Mouse (Mus musculus) ovary, adult 2 months (tissue): Measurements from ENCODE around the gene Zfpl1. TPM values are rescaled to one million over a fixed set of nuclear protein-coding genes. Genes with fewer than 3 reads are reported as not detected.

ENCODE experiments used
- polyA plus RNA-seq: library from polyadenylated mRNA; depleted of rRNA; stranded (reverse); fragments of >200 nt; gene quantifications from 2 replicates; pipeline ENCODE4 v1.2.3, GENCODE M21; 2012; rRNA removed

Gene Zfpl1
- polyA plus RNA-seq: 107 and 147 TPM in 2 replicates

DNA sequence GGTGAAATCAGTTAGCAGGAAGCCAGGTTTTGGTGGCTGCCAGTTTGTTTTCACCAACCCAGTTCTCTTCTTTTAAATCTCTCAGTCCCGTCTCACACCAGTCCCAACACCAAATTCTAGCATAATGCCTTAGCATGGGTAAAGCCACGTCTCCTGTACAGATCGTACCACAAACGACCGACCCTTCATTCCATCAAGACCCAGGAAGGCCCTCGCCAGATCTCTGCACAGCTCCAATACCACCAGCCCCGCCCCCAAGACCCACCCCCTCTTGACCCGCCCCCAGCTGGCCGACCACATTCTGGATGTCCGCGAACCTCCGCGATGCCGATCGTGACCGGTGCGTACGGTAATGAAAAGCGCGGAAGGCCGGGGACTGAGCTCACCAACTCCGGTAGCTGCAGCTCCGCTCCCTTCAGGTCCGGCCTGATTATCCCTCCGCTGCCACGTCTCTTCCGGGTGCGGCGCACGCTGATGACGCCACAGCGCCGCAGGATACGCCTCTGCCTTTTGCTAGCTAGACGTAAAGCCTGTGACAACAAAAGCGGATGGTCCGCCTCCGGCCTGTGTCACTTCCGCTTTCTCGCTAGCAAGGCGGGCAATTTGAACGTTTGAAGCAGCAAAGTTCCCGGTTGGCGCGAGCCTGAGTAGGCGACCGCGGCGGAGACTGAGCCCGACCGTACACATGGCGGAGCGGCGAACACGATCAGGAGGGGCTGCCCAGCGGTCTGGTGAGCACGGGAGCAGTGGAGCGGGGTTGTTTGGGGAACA lies at the start of gene Zfpl1, which contains the start of gene Cdca5:
TSS of gene Zfpl1 (minus strand) at position 479 of the 771 bp plus-strand sequence.
TSS of gene Cdca5 (plus strand) at position 506 of the 771 bp plus-strand sequence.

GRCm38 (mm10) chr19:6127760-6128341 lies 43.1 kb upstream of the Zfpl1 start, which contains the start of gene Snx15:
Gene Snx15, minus strand, starts transcription at chr19:6128304.

DNA sequence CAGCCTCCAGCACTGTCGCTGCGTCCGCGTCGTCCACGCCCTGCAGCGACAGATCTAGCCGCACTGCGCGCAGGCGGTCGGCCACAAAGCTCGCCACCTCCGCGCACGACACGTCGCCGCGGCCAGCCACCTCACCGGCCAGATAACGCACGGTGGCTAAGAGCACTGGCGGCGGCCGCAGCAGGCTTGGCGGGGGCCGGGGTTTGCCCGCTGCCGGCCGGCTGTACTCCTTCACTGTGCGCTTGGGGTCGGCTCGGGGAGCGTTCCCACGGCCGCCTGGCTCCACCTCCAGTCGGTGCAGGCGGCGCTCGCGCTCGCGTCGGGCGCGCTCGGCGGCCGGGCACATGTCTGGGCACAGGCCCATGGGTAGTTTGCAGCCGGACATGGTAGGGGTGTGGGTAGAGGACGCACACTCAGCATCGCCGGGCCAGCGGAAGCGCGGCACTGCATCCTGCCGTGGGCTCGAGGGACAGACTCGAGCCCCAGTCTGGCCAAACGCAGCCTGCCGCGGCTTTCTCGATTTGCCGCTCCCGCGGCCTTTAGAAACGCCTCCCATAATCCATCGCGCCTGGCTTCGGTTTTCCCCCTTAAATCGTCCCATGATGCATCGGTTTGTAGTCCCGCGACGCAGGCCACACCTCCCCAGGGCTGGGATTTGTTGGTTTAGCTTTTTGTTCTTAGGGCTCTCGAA lies 33.4 kb upstream of the Zfpl1 start, which contains the start of gene Sac3d1:
TSS of gene Sac3d1 (minus strand) at position 665 of the 691 bp plus-strand sequence.

GRCm38 (mm10) chr19:6105586-6105985 lies 20.8 kb upstream of the Zfpl1 start, which contains the start of gene Naaladl1:
Gene Naaladl1, plus strand, starts transcription at chr19:6105782.

GRCm38 (mm10) chr19:6094119-6094518 lies 9.4 kb upstream of the Zfpl1 start, which contains the start of gene AC131692.1:
Gene AC131692.1, plus strand, starts transcription at chr19:6094419.

DNA sequence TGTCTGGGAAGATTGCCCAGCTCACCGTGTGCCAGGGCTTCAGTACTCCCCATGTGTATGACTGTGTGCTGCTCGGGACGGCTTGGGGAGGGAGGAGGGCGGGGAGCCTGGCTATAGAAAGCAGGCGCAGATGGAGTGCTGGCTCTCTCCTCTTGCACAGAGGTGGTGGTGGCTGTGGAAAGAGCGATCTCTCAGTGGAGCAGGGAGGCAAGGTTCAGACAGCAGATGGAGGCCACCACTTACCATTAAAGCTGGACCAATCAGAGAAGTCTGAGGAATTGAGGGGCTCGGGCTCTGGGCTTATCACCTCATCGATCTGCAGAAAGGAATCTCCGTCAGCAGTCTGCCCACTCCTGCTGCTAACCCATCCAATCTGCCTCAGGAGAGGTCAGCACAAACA lies 2.6 kb downstream of the Zfpl1 start, which contains the start of gene Gm28374:
TSS of gene Gm28374 (minus strand) at position 101 of the 400 bp plus-strand sequence.

GRCm38 (mm10) chr19:6079983-6080480 lies 4.7 kb downstream of the Zfpl1 start, which contains the start of gene Tmem262:
Gene Tmem262, plus strand, starts transcription at chr19:6080033.

GRCm38 (mm10) chr19:6076564-6077393 lies 8.0 kb downstream of the Zfpl1 start, which contains the start of gene Vps51:
Gene Vps51, minus strand, starts transcription at chr19:6077231.

GRCm38 (mm10) chr19:6067724-6068415 lies 16.9 kb downstream of the Zfpl1 start, which contains the start of gene Tm7sf2:
Gene Tm7sf2, minus strand, starts transcription at chr19:6068373.

GRCm38 (mm10) chr19:6061021-6061533 lies 23.7 kb downstream of the Zfpl1 start, which contains the start of gene Znhit2:
Gene Znhit2, plus strand, starts transcription at chr19:6061192.

GRCm38 (mm10) chr19:6057313-6058096 lies 27.3 kb downstream of the Zfpl1 start, which contains the start of the genes Mrpl49 and Fau:
Gene Mrpl49, minus strand, starts transcription at chr19:6057785.
Gene Fau, plus strand, starts transcription at chr19:6057844.

GRCm38 (mm10) chr19:6046294-6047153 lies 38.2 kb downstream of the Zfpl1 start, which contains the start of gene Syvn1:
Gene Syvn1, plus strand, starts transcription at chr19:6046576.

Other genes with a start within 250 kb of the Zfpl1 start
- 28.5 and 32.7 TPM in 2 replicates for gene Frmd8, start 209.7 kb downstream of the Zfpl1 start, polyA plus RNA-seq
- 16.3 and 25.9 TPM in 2 replicates for gene Slc25a45, start 207.1 kb downstream of the Zfpl1 start, polyA plus RNA-seq
- 0.72 and 0.84 TPM in 2 replicates for gene Tigd3, start 190.8 kb downstream of the Zfpl1 start, polyA plus RNA-seq
- 104 and 124 TPM in 2 replicates for gene Dpf2, start 171.9 kb downstream of the Zfpl1 start, polyA plus RNA-seq
- gene Cdc42ep2, start 160.1 kb downstream of the Zfpl1 start, polyA plus RNA-seq: 8.6 and 9.2 TPM in 2 replicates
- 29.1 and 51.7 TPM in 2 replicates for gene Pola2, start 120.8 kb downstream of the Zfpl1 start, polyA plus RNA-seq
- gene Slc22a20, start 98.8 kb downstream of the Zfpl1 start, polyA plus RNA-seq: not detected in 2 replicates
- 43.3 and 43.5 TPM in 2 replicates for gene Capn1, start 69.1 kb downstream of the Zfpl1 start, polyA plus RNA-seq
- 67.4 and 71.4 TPM in 2 replicates for gene Syvn1, start 38.4 kb downstream of the Zfpl1 start, polyA plus RNA-seq
- gene Mrpl49, start 27.2 kb downstream of the Zfpl1 start, polyA plus RNA-seq: 18.5 and 22.7 TPM in 2 replicates
- gene Fau, start 27.1 kb downstream of the Zfpl1 start, polyA plus RNA-seq: 2,067 and 2,719 TPM in 2 replicates
- gene Znhit2, start 23.8 kb downstream of the Zfpl1 start, polyA plus RNA-seq: 98.8 and 129 TPM in 2 replicates
- gene Tm7sf2, start 16.6 kb downstream of the Zfpl1 start, polyA plus RNA-seq: 64.3 and 73.1 TPM in 2 replicates
- gene Vps51, start 7.7 kb downstream of the Zfpl1 start, polyA plus RNA-seq: 102 and 114 TPM in 2 replicates
- not detected in 2 replicates for gene Tmem262, start 4.9 kb downstream of the Zfpl1 start, polyA plus RNA-seq
- gene Gm28374, start 2.7 kb downstream of the Zfpl1 start, polyA plus RNA-seq: 0.52 and 0.77 TPM in 2 replicates
- gene Cdca5, start within 50 bp of the Zfpl1 start, polyA plus RNA-seq: 5.0 and 7.6 TPM in 2 replicates
- not detected in 2 replicates for gene AC131692.1, start 9.5 kb upstream of the Zfpl1 start, polyA plus RNA-seq
- gene Naaladl1, start 20.8 kb upstream of the Zfpl1 start, polyA plus RNA-seq: 0.57 and 0.89 TPM in 2 replicates
- gene Sac3d1, start 33.7 kb upstream of the Zfpl1 start, polyA plus RNA-seq: 95.3 and 147 TPM in 2 replicates
- 30.1 and 33.9 TPM in 2 replicates for gene Snx15, start 43.3 kb upstream of the Zfpl1 start, polyA plus RNA-seq
- 5.3 and 8.6 TPM in 2 replicates for gene Batf2, start 56.0 kb upstream of the Zfpl1 start, polyA plus RNA-seq
- 157 and 174 TPM in 2 replicates for gene Arl2, start 56.6 kb upstream of the Zfpl1 start, polyA plus RNA-seq
- gene Majin, start 99.4 kb upstream of the Zfpl1 start, polyA plus RNA-seq: 0.44 and 0.75 TPM in 2 replicates
- 58.5 and 77.5 TPM in 2 replicates for gene Gpha2, start 141.4 kb upstream of the Zfpl1 start, polyA plus RNA-seq
- gene Ppp2r5b, start 150.9 kb upstream of the Zfpl1 start, polyA plus RNA-seq: 108 and 236 TPM in 2 replicates
- 59.3 and 62.5 TPM in 2 replicates for gene Atg2a, start 156.7 kb upstream of the Zfpl1 start, polyA plus RNA-seq
- 255 and 442 TPM in 2 replicates for gene Ehd1, start 191.8 kb upstream of the Zfpl1 start, polyA plus RNA-seq
- gene Cdc42bpg, start 221.5 kb upstream of the Zfpl1 start, polyA plus RNA-seq: 22.0 and 23.7 TPM in 2 replicates